Mouse (Mus musculus): ENCODE data around the gene Cacna1c. TPM values are rescaled to one million over a fixed set of nuclear protein-coding genes. Genes with fewer than 3 reads are reported as not detected.
A peak's percentile ranks its signal among the peaks of the same experiment; 100 is the strongest.

The Cacna1c gene
- polyA plus RNA-seq (2015; fragmentation: Nextera tagmentation; extraction: Ambion mirVana), result 5.2 and 5.6 TPM in 2 replicates

- no peak within 1 kb of the TSS for H3K4me2 ChIP-seq (replicated peaks)
- H3K27me3 ChIP-seq, result no peaks in the 10 kb centered on the region
- H3K4me1 ChIP-seq (replicated peaks), result peaks cover 25% of the 10 kb centered on the region
- no peak within 1 kb of the TSS for H3K9ac ChIP-seq (replicated peaks)
- no peak for ATAC-seq
- H3K9me3 ChIP-seq, result no peaks in the 10 kb centered on the region
- H3K36me3 ChIP-seq, result peaks cover 49% of the 10 kb centered on the region
- H3K4me3 ChIP-seq (replicated peaks), result no peak within 1 kb of the TSS
- WGBS, result 83% methylated on average over 17 of the region's 17 CpGs
- no peak within 1 kb of the TSS for H3K27ac ChIP-seq
Observed at GRCm38 (mm10) chr6:119196382-119197305, at the start of gene Cacna1c. Gene Cacna1c (minus strand): TSS chr6:119196418.

GRCm38 (mm10) chr6:119240871-119241705 is 44.9 kb upstream of the Cacna1c start:
- no peak overlapping the region for H3K27ac ChIP-seq
- no peak overlapping the region for H3K4me3 ChIP-seq (replicated peaks)
- H3K4me2 ChIP-seq (replicated peaks), result no peak overlapping the region
- no peak for ATAC-seq
- H3K36me3 ChIP-seq, result no peaks in the 10 kb centered on the region
- H3K9ac ChIP-seq (replicated peaks), result no peak overlapping the region
- H3K4me1 ChIP-seq (replicated peaks), result peaks cover 16% of the 10 kb centered on the region
- peaks cover 2% of the 10 kb centered on the region; the same call in 1 of the 2 replicates for H3K9me3 ChIP-seq
- 65% methylated on average over 21 of the region's 21 CpGs for WGBS
- no peaks in the 10 kb centered on the region for H3K27me3 ChIP-seq

- H3K4me1 ChIP-seq (replicated peaks), result peaks cover 19% of the 10 kb centered on the region
- WGBS, result 85% methylated on average over 7 of the region's 7 CpGs
- H3K9ac ChIP-seq (replicated peaks), result no peak overlapping the region
- H3K36me3 ChIP-seq, result no peaks in the 10 kb centered on the region
- no peaks in the 10 kb centered on the region for H3K27me3 ChIP-seq
- no peak overlapping the region for H3K4me3 ChIP-seq (replicated peaks)
- ATAC-seq, result no peak
- no peak overlapping the region for H3K4me2 ChIP-seq (replicated peaks)
- H3K9me3 ChIP-seq, result no peaks in the 10 kb centered on the region
- no peak overlapping the region for H3K27ac ChIP-seq
Observed at GRCm38 (mm10) chr6:119240256-119240655, 44.0 kb upstream of the Cacna1c start.

GRCm38 (mm10) chr6:119239341-119240005 is 43.3 kb upstream of the Cacna1c start:
- H3K9ac ChIP-seq (replicated peaks), result no peak overlapping the region
- no peaks in the 10 kb centered on the region for H3K27me3 ChIP-seq
- 74% methylated on average over 5 of the region's 5 CpGs for WGBS
- H3K9me3 ChIP-seq, result no peaks in the 10 kb centered on the region
- peaks cover 19% of the 10 kb centered on the region for H3K4me1 ChIP-seq (replicated peaks)
- no peak overlapping the region for H3K27ac ChIP-seq
- no peak overlapping the region for H3K4me2 ChIP-seq (replicated peaks)
- no peak for ATAC-seq
- no peaks in the 10 kb centered on the region for H3K36me3 ChIP-seq
- no peak overlapping the region for H3K4me3 ChIP-seq (replicated peaks)

- Histone ChIP-seq H3K4me3 (replicated peaks) (no peak overlapping the region), H3K4me2 (replicated peaks) (no peak overlapping the region), H3K4me1 (replicated peaks) (peaks cover 19% of the 10 kb centered on the region), H3K36me3 (no peaks in the 10 kb centered on the region), H3K9me3 (no peaks in the 10 kb centered on the region), H3K27ac (peak overlapping the region; percentile 58), H3K27me3 (no peaks in the 10 kb centered on the region), H3K9ac (replicated peaks) (no peak overlapping the region)
- 44% methylated on average over 8 of the region's 8 CpGs for WGBS
- peak; percentile 88 for ATAC-seq
Observed at GRCm38 (mm10) chr6:119237427-119237989, 41.3 kb upstream of the Cacna1c start.

GRCm38 (mm10) chr6:119236241-119236640 is 40.0 kb upstream of the Cacna1c start, which contains the start of gene Cacna2d4:
Gene Cacna2d4 (plus strand): TSS chr6:119236526.
- H3K27ac ChIP-seq, result peak within 1 kb of the TSS; percentile 58
- H3K4me1 ChIP-seq (replicated peaks), result peaks cover 18% of the 10 kb centered on the region
- no peaks in the 10 kb centered on the region for H3K36me3 ChIP-seq
- no peak within 1 kb of the TSS for H3K4me3 ChIP-seq (replicated peaks)
- H3K4me2 ChIP-seq (replicated peaks), result no peak within 1 kb of the TSS
- H3K9ac ChIP-seq (replicated peaks), result no peak within 1 kb of the TSS
- 17% methylated on average over 1 of the region's 1 CpGs for WGBS
- no peaks in the 10 kb centered on the region for H3K27me3 ChIP-seq
- peak; percentile 27; the same call in 1 of the 2 replicates for ATAC-seq
- no peaks in the 10 kb centered on the region for H3K9me3 ChIP-seq

- Histone ChIP-seq H3K4me1 (replicated peaks) (peaks cover 12% of the 10 kb centered on the region), H3K27ac (no peak overlapping the region), H3K9me3 (no peaks in the 10 kb centered on the region), H3K4me2 (replicated peaks) (no peak overlapping the region), H3K9ac (replicated peaks) (no peak overlapping the region), H3K27me3 (no peaks in the 10 kb centered on the region), H3K36me3 (no peaks in the 10 kb centered on the region), H3K4me3 (replicated peaks) (no peak overlapping the region)
- no peak for ATAC-seq
- 91% methylated on average over 5 of the region's 5 CpGs for WGBS
Observed at GRCm38 (mm10) chr6:119235441-119235840, 39.2 kb upstream of the Cacna1c start.

GRCm38 (mm10) chr6:119233066-119233465 is 36.8 kb upstream of the Cacna1c start:
- Histone ChIP-seq H3K27me3 (no peaks in the 10 kb centered on the region), H3K4me3 (replicated peaks) (no peak overlapping the region), H3K36me3 (no peaks in the 10 kb centered on the region), H3K27ac (no peak overlapping the region), H3K9ac (replicated peaks) (no peak overlapping the region), H3K4me1 (replicated peaks) (peaks cover 12% of the 10 kb centered on the region), H3K4me2 (replicated peaks) (no peak overlapping the region), H3K9me3 (no peaks in the 10 kb centered on the region)
- WGBS, result 49% methylated on average over 3 of the region's 3 CpGs
- ATAC-seq, result no peak

- Histone ChIP-seq H3K27me3 (no peaks in the 10 kb centered on the region), H3K27ac (no peak overlapping the region), H3K4me2 (replicated peaks) (no peak overlapping the region), H3K9ac (replicated peaks) (no peak overlapping the region), H3K4me1 (replicated peaks) (peaks cover 14% of the 10 kb centered on the region), H3K36me3 (no peaks in the 10 kb centered on the region), H3K9me3 (no peaks in the 10 kb centered on the region), H3K4me3 (replicated peaks) (no peak overlapping the region)
- ATAC-seq, result no peak
- WGBS, result 82% methylated on average over 11 of the region's 11 CpGs
Observed at GRCm38 (mm10) chr6:119228861-119229603, 32.8 kb upstream of the Cacna1c start.

GRCm38 (mm10) chr6:119227001-119227400 is 30.8 kb upstream of the Cacna1c start:
- ATAC-seq, result no peak
- Histone ChIP-seq H3K4me3 (replicated peaks) (no peak overlapping the region), H3K27ac (no peak overlapping the region), H3K36me3 (peaks cover 10% of the 10 kb centered on the region), H3K4me1 (replicated peaks) (peaks cover 15% of the 10 kb centered on the region), H3K9me3 (no peaks in the 10 kb centered on the region), H3K9ac (replicated peaks) (no peak overlapping the region), H3K27me3 (no peaks in the 10 kb centered on the region), H3K4me2 (replicated peaks) (no peak overlapping the region)
- WGBS, result 93% methylated on average over 8 of the region's 8 CpGs

- H3K36me3 ChIP-seq, result peaks cover 18% of the 10 kb centered on the region
- no peak overlapping the region for H3K9ac ChIP-seq (replicated peaks)
- H3K9me3 ChIP-seq, result no peaks in the 10 kb centered on the region
- 90% methylated on average over 6 of the region's 6 CpGs for WGBS
- no peaks in the 10 kb centered on the region for H3K27me3 ChIP-seq
- H3K27ac ChIP-seq, result no peak overlapping the region
- H3K4me1 ChIP-seq (replicated peaks), result peaks cover 15% of the 10 kb centered on the region
- no peak overlapping the region for H3K4me2 ChIP-seq (replicated peaks)
- no peak for ATAC-seq
- H3K4me3 ChIP-seq (replicated peaks), result no peak overlapping the region
Observed at GRCm38 (mm10) chr6:119225731-119226130, 29.5 kb upstream of the Cacna1c start.

Measured in midbrain, embryonic 13.5 days (tissue).